Mouse (Mus musculus) lung, postnatal 4 days (tissue): Measurements from ENCODE around the gene E2f8.

Experiments used
- DNase-seq, 2 experiments: peaks; one replicate each; pipeline ENCODE4 v3.0.0; 2021

E2f8 gene

DNA sequence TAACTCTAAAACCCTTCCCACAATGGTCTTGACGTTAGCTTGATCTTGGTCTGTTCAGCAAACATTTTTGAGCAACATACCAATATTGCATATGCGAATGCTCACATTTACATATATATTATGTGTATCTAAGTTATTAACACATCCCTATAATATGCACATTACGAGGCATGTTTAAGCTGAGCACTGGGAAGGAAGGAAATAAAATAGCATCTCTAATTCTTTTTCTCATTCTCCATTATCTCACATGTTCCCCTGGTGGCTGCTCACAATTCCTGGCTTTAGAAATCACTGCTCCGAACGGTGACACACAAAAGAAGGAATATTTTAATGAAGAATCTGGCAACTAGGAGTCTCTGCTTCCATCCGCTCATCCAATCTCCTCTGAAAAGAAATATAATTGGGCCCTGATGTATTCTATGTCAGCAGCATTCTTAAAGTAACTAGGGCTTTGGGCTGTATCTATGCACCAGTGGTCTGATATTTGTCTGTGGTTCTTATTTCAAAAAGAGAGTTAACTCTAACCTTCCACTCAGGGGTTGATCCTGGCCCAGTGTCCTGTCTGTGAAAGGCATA lies 29.8 kb downstream of the E2f8 start:
- DNase-seq = no peak

- no peak for DNase-seq
Measured at GRCm38 (mm10) chr7:48847820-48848650, 33.4 kb downstream of the E2f8 start, which contains the start of gene Csrp3. Gene Csrp3 (minus strand): TSS chr7:48848033.

- no peak for DNase-seq
Measured at GRCm38 (mm10) chr7:48846755-48847154, 34.6 kb downstream of the E2f8 start.

DNA sequence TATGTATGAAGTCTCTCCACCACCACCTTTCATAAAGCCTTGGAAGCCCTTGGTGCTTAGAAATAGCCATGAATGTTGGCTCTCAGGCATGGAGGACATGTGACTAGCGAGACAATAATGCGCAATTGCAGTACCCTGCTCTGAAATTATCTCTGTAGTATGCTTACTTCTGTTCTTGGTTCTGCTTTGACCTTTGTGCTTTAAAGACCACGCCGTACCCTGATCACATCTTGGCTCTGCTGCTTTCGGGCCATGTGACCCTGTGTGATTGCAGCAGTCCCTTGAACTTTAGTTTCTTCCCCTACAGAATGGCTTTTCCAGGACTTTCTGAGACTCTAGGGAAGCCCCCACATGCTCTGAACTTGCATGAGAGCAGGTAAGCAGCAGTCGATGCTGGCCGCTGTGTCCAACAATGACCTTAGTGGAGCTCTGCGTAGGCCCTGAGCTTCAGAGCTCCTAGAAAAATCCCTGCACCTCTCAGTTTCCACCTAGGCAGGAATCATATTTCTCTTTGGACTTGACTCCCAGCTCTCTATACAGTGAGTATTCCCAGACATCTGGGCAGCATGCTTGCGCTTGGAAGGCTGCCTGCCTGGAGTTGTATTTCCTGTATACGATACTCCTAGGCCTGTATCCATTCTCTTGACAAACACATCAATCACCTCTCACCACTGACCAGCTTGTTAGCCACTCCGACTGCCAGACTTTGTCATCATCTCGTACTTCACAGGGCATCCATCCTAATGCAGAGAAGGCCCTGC lies 36.0 kb downstream of the E2f8 start:
- peak; percentile 23 to 60 for DNase-seq

DNA sequence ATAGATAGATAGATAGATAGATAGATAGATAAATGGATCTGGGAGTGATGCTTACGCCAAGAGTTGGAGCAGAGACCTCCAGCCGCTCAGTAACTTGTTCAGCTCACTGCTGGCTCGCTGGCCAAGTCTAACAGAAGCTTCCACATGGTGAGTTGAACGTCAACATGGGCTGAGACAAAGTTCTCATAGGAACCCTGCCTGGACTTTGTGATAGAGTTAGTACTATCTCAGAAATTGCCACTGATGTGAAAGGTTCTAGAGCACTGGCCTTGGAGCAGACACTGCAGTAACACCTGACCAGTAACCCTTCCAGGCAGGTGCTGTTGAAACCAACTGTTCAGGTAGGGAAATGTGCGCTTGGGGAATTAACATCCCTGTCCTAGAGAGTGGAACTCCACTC lies 37.9 kb downstream of the E2f8 start:
- DNase-seq = no peak

- no peak for DNase-seq
Measured at GRCm38 (mm10) chr7:48842353-48842752, 39.0 kb downstream of the E2f8 start.

GRCm38 (mm10) chr7:48841538-48841937 lies 39.9 kb downstream of the E2f8 start:
- DNase-seq = no peak

GRCm38 (mm10) chr7:48840545-48840944 lies 40.9 kb downstream of the E2f8 start:
- no peak for DNase-seq

DNA sequence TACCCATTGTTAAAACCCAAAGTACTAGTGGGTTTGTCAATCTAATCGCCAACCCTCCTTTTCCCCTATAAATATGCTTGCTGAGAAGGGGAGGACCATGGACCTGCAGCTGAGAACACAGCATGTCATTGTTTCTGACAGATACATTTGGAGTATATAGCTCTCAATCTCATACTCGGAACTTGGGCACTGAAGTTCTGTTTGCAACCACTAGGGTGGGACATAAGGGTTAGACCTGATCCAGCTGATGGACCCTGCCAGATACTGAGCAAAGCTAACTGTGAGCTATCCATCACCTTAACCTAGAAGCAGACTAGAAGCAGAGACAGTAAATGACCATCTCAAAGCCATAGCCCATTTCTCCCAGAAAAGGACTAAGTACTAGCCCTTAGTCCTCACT lies 43.0 kb downstream of the E2f8 start:
- DNase-seq = no peak

GRCm38 (mm10) chr7:48836949-48837348 lies 44.4 kb downstream of the E2f8 start:
- no peak for DNase-seq

- DNase-seq = no peak
Measured at GRCm38 (mm10) chr7:48834989-48835626, 46.3 kb downstream of the E2f8 start.

GRCm38 (mm10) chr7:48834371-48834970 lies 46.9 kb downstream of the E2f8 start:
- no peak for DNase-seq

GRCm38 (mm10) chr7:48832735-48833134 lies 48.7 kb downstream of the E2f8 start:
- no peak for DNase-seq

DNA sequence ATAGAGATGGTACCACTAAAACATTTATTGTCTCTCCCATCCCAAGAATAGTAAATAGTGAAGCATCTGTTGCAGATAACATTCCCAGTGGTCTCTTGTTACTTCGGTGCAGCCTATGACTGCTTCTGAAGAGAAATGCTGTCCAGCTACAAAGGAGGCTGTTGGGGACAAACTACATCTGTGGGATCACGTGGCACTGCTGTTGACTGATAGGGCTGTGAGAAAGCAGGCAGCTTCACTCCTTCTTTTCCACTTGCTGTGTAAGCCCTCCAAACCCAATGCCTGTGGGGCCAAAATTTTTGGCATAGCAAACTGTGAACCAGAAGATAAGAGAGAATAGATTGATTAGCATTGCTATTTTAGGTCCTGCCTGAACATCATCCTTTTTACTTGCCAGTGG lies 51.0 kb downstream of the E2f8 start:
- peak; percentile 30 to 68 for DNase-seq

GRCm38 (mm10) chr7:48829177-48829910 lies 52.1 kb downstream of the E2f8 start:
- DNase-seq = no peak

GRCm38 (mm10) chr7:48825170-48825569 lies 56.2 kb downstream of the E2f8 start:
- DNase-seq = no peak

- no peak for DNase-seq
Measured at GRCm38 (mm10) chr7:48824671-48825070, 56.7 kb downstream of the E2f8 start.

DNA sequence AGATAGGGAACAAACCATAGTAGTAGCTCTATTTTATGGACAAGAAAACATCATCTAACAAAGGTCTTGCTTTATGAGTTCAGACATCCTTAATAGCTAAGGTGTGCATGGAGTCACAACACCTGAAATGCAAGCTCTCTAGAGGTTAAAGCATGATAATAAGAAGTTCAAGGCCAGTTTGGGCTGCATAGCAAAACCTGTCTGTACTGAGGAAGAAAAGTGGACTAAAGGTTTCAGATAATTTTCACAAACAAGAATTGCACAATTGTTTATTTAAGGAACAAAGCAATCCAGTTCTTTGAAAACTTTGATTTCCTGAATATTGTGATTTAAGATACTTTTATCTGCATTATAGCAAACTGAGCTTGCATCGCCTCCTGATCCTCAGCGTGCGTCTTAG lies 57.8 kb downstream of the E2f8 start:
- no peak for DNase-seq

GRCm38 (mm10) chr7:48821654-48822053 lies 59.7 kb downstream of the E2f8 start:
- no peak for DNase-seq
